Mouse (Mus musculus) erythroblast, embryonic 14.5 days (primary cell): ENCODE results near the gene Lgals3.

Source experiments
- GATA1 ChIP-seq: IDR thresholded peaks from 2 replicates; pipeline ENCODE4 v1.6.1; 2012; ENCODE audit warnings: low read length, inconsistent platforms, mixed read lengths
- TAL1 ChIP-seq: IDR thresholded peaks from 3 replicates; pipeline ENCODE4 v1.6.1; 2012; ENCODE audit warnings: low read length, inconsistent platforms, mixed read lengths

- TF ChIP-seq GATA1 = no peak
- TF ChIP-seq TAL1 = no peak
Measured at GRCm38 (mm10) chr14:47352272-47352671, 15.3 kb upstream of the Lgals3 start.
